14 mouse cellular contexts compared by ENCODE assay signal in the genomic region with DNA sequence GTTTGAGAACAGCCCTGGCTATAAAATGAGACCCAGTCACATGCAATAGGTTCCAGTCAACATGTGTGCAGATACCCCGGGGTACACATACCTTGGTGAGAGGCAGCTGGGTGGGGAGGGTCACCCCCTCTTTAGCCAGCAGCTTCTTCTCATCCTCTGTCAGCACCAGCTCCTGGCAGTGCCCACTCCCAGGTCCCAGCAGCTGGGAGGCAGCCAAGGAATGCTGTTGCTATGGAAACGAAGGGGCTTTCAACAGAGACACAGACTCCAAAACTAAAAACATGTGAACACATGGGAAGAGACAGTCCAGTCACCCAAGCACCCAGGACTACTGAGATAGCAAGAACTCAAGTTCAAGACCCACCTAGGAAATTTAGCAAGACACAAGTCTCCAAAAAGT. TPM values are rescaled to one million over a fixed set of nuclear protein-coding genes. Genes with fewer than 3 reads are reported as not detected.
A peak's percentile ranks its signal among the peaks of the same experiment; 100 is the strongest.
DNase-seq lines count a peak whose midpoint lies in the region; ATAC-seq and TF ChIP-seq lines count a peak whose summit lies in the region.
"Had no signal": no experiment of that assay in that cellular context is flagged by ENCODE, and none has a peak within 500 bp of the region (broad histone marks: within the 10 kb centered on the region; RNA-seq: fewer than 3 reads in every experiment).

No protein-coding gene starts in this region.

- WGBS in hindbrain, postnatal 0 days = 40% methylated on average over 2 of the region's 2 CpGs

- no peak overlapping the region for H3K4me2 ChIP-seq in hindbrain, postnatal 0 days (ENCODE audit: low read depth, low read length)
- H3K4me2 ChIP-seq: heart, embryonic 15.5 days; liver, embryonic 13.5 days had no signal

- no peaks in the 10 kb centered on the region for H3K27me3 ChIP-seq in hindbrain, postnatal 0 days (ENCODE audit: insufficient read depth, low read length)
- H3K27me3 ChIP-seq: heart, embryonic 15.5 days; liver, embryonic 13.5 days had no signal

- peak; percentile 54 for DNase-seq in heart, postnatal 4 days
- DNase-seq in heart, postnatal 36 days = no peak
- DNase-seq in right cerebral cortex, postnatal 4 days = peak; percentile 78
- DNase-seq in right cerebral cortex, postnatal 25 days = no peak
- peak; percentile 75 for DNase-seq in hindbrain, postnatal 0 days (ENCODE audit: low spot score)
- no peak for DNase-seq in lung, postnatal 36 days
- DNase-seq in lung, adult 18-20 months = no peak
- DNase-seq: cerebellum, adult 11 months; liver, embryonic 13.5 days; thymus, postnatal 25 days had no signal

- H3K36me3 ChIP-seq in hindbrain, postnatal 0 days (ENCODE audit: insufficient read depth, low read length) = no peaks in the 10 kb centered on the region
- H3K36me3 ChIP-seq: heart, embryonic 15.5 days had no signal

- no peak overlapping the region for H3K9ac ChIP-seq in hindbrain, postnatal 0 days (replicated peaks; ENCODE audit: low read length)
- H3K9ac ChIP-seq: heart, embryonic 15.5 days; liver, embryonic 13.5 days had no signal

- intact Hi-C loops in heart, postnatal 36 days (cut with DNase I) = no loop called here

- ATAC-seq in hindbrain, postnatal 0 days = peak; percentile 53
- ATAC-seq in megakaryocyte-erythroid progenitor cell, adult 5-6 weeks (replicated peaks; ENCODE audit: low FRiP score, low TSS enrichment, poor library complexity, severe bottlenecking) = no peak
- ATAC-seq: CD4-positive, CD25-positive, alpha-beta regulatory T cell, adult 4 months had no signal

- no peaks in the 10 kb centered on the region for H3K9me3 ChIP-seq in hindbrain, postnatal 0 days (ENCODE audit: low read length)
- H3K9me3 ChIP-seq: heart, embryonic 15.5 days; liver, embryonic 13.5 days had no signal

- no peak for TF ChIP-seq CTCF in hindbrain, postnatal 0 days (IDR thresholded peaks at IDR 0.05; ENCODE audit: low read depth)

- no peak overlapping the region for H3K27ac ChIP-seq in hindbrain, postnatal 0 days
- H3K27ac ChIP-seq: heart, embryonic 15.5 days; liver, embryonic 13.5 days had no signal

- H3K4me3 ChIP-seq in hindbrain, postnatal 0 days (ENCODE audit: low read length) = no peak overlapping the region
- H3K4me3 ChIP-seq: heart, embryonic 15.5 days; liver, embryonic 13.5 days had no signal

- H3K4me1 ChIP-seq in hindbrain, postnatal 0 days (ENCODE audit: insufficient read depth, low read length) = 0 out of 2 replicates have a peak, but pooled peaks cover 3% of the 10 kb centered on the region

RNA-seq across cellular contexts. Expression of gene Creb3l3, which starts 9.5 kb away (rescaled TPM):
- 1 to 10 TPM; 1.8 to 2.3 TPM for total RNA-seq in heart, postnatal 4 days (2021)
- total RNA-seq in heart, postnatal 36 days (2021) = 1 to 10 TPM in 1 of 2 experiments, under 1 TPM in 1; 0.95 to 1.1 TPM
- 0.61 and 1.0 TPM in 2 replicates for total RNA-seq in hindbrain, postnatal 0 days (2014; rRNA removed)
- 0.59 and 0.71 TPM in 2 replicates for polyA plus RNA-seq in hindbrain, postnatal 0 days (2015; fragmentation: Nextera tagmentation; extraction: Ambion mirVana)
- not detected in 2 replicates for total RNA-seq in megakaryocyte-erythroid progenitor cell, adult 5-6 weeks (2014; fragmentation: Nextera tagmentation)
- not detected in 2 replicates for total RNA-seq in megakaryocyte-erythroid progenitor cell, adult 5-6 weeks (2017)
- total RNA-seq: monocyte, adult 5-6 weeks had no signal
- polyA plus RNA-seq: CD4-positive, CD25-positive, alpha-beta regulatory T cell, adult 4 months had no signal

RNA-seq across cellular contexts. Expression of gene Map2k2, which starts 16.5 kb away (rescaled TPM):
- 100 to 1,000 TPM; 134 to 141 TPM for total RNA-seq in heart, postnatal 4 days (2021)
- 100 to 1,000 TPM; 113 to 125 TPM for total RNA-seq in heart, postnatal 36 days (2021)
- total RNA-seq in hindbrain, postnatal 0 days (2014; rRNA removed) = 297 and 309 TPM in 2 replicates
- 196 and 204 TPM in 2 replicates for polyA plus RNA-seq in hindbrain, postnatal 0 days (2015; fragmentation: Nextera tagmentation; extraction: Ambion mirVana)
- total RNA-seq in megakaryocyte-erythroid progenitor cell, adult 5-6 weeks (2014; fragmentation: Nextera tagmentation) = 111 and 122 TPM in 2 replicates
- 38.7 and 50.2 TPM in 2 replicates for total RNA-seq in megakaryocyte-erythroid progenitor cell, adult 5-6 weeks (2017)

RNA-seq across cellular contexts. Expression of gene Thop1, which starts 19.4 kb away (rescaled TPM):
- 10 to 100 TPM; 14.5 to 15.5 TPM for total RNA-seq in heart, postnatal 4 days (2021)
- total RNA-seq in heart, postnatal 36 days (2021) = 10 to 100 TPM; 11.9 to 13.1 TPM
- total RNA-seq in hindbrain, postnatal 0 days (2014; rRNA removed) = 73.5 and 79.1 TPM in 2 replicates
- 36.4 and 36.9 TPM in 2 replicates for polyA plus RNA-seq in hindbrain, postnatal 0 days (2015; fragmentation: Nextera tagmentation; extraction: Ambion mirVana)
- 40.7 and 52.0 TPM in 2 replicates for total RNA-seq in megakaryocyte-erythroid progenitor cell, adult 5-6 weeks (2014; fragmentation: Nextera tagmentation)
- 46.0 and 58.3 TPM in 2 replicates for total RNA-seq in megakaryocyte-erythroid progenitor cell, adult 5-6 weeks (2017)

RNA-seq across cellular contexts. Expression of gene Sgta, which starts 29.2 kb away (rescaled TPM):
- 100 to 1,000 TPM; 102 to 103 TPM for total RNA-seq in heart, postnatal 4 days (2021)
- 10 to 100 TPM; 96.1 to 99.9 TPM for total RNA-seq in heart, postnatal 36 days (2021)
- total RNA-seq in hindbrain, postnatal 0 days (2014; rRNA removed) = 264 and 279 TPM in 2 replicates
- polyA plus RNA-seq in hindbrain, postnatal 0 days (2015; fragmentation: Nextera tagmentation; extraction: Ambion mirVana) = 275 and 290 TPM in 2 replicates
- 59.4 and 61.4 TPM in 2 replicates for total RNA-seq in megakaryocyte-erythroid progenitor cell, adult 5-6 weeks (2014; fragmentation: Nextera tagmentation)
- total RNA-seq in megakaryocyte-erythroid progenitor cell, adult 5-6 weeks (2017) = 34.2 and 41.6 TPM in 2 replicates

RNA-seq across cellular contexts. Expression of gene Zbtb7a, which starts 45.8 kb away (rescaled TPM):
- total RNA-seq in heart, postnatal 4 days (2021) = 10 to 100 TPM; 37.0 to 43.0 TPM
- total RNA-seq in heart, postnatal 36 days (2021) = 10 to 100 TPM; 37.9 to 39.5 TPM
- 37.3 and 38.4 TPM in 2 replicates for total RNA-seq in hindbrain, postnatal 0 days (2014; rRNA removed)
- 22.0 and 22.3 TPM in 2 replicates for polyA plus RNA-seq in hindbrain, postnatal 0 days (2015; fragmentation: Nextera tagmentation; extraction: Ambion mirVana)
- 33.4 and 34.4 TPM in 2 replicates for total RNA-seq in megakaryocyte-erythroid progenitor cell, adult 5-6 weeks (2014; fragmentation: Nextera tagmentation)
- total RNA-seq in megakaryocyte-erythroid progenitor cell, adult 5-6 weeks (2017) = 8.5 and 15.9 TPM in 2 replicates

Comparison
In these comparisons a context has a peak if more than half of its experiments do, and no peak if none do; other contexts are left out.
1. DNase-seq: peak in heart, postnatal 4 days (single experiment), right cerebral cortex, postnatal 4 days (single experiment) and hindbrain, postnatal 0 days (single experiment); none in heart, postnatal 36 days (0 of 2), right cerebral cortex, postnatal 25 days (single experiment), lung, postnatal 36 days (single experiment) and lung, adult 18-20 months (0 of 2).